Comparison of ENCODE assay signal across 9 mouse cellular contexts in genomic region chr7:144938661-144939343, GRCm38 (mm10). TPM values are rescaled to one million over a fixed set of nuclear protein-coding genes. Genes with fewer than 3 reads are reported as not detected.
A peak's percentile ranks its signal among the peaks of the same experiment; 100 is the strongest.
DNase-seq lines count a peak whose midpoint lies in the region; ATAC-seq and TF ChIP-seq lines count a peak whose summit lies in the region.
"Had no signal": no experiment of that assay in that cellular context is flagged by ENCODE, and none has a peak within 500 bp of the region (broad histone marks: within the 10 kb centered on the region; RNA-seq: fewer than 3 reads in every experiment).

No protein-coding gene starts in this region.

- H3K9me3 ChIP-seq in heart, embryonic 13.5 days: no peaks in the 10 kb centered on the region
- H3K9me3 ChIP-seq in limb, embryonic 10.5 days (replicated peaks): no peaks in the 10 kb centered on the region
- no peaks in the 10 kb centered on the region for H3K9me3 ChIP-seq in midbrain, postnatal 0 days (ENCODE audit: low read length)

- peak; percentile 41 to 48 for DNase-seq in cerebellum, postnatal 10 days
- no peak for DNase-seq in cerebellum, adult 8-10 months
- peak; percentile 66 for DNase-seq in NIH3T3 (ENCODE audit: low read depth)
- peak; percentile 64 for DNase-seq in limb, embryonic 10.5 days (ENCODE audit: low spot score)
- no peak for DNase-seq in midbrain, postnatal 0 days (ENCODE audit: low spot score)
- no peak for DNase-seq in left cerebral cortex, postnatal 36 days (ENCODE audit: low spot score in 2 of 2)

- H3K27me3 ChIP-seq in heart, embryonic 13.5 days (replicated peaks): 0 out of 2 replicates have a peak, but pooled peaks cover 3% of the 10 kb centered on the region
- H3K27me3 ChIP-seq in limb, embryonic 10.5 days (ENCODE audit: low read depth, poor library complexity, severe bottlenecking): no peaks in the 10 kb centered on the region
- H3K27me3 ChIP-seq in midbrain, postnatal 0 days (ENCODE audit: insufficient read depth, low read length): peaks cover 34% of the 10 kb centered on the region

- peak overlapping the region; percentile 85 for H3K4me3 ChIP-seq in heart, embryonic 13.5 days
- peak overlapping the region; percentile 89 for H3K4me3 ChIP-seq in limb, embryonic 10.5 days
- peak overlapping the region; percentile 42 for H3K4me3 ChIP-seq in midbrain, postnatal 0 days (ENCODE audit: low read depth, low read length)

- no peak for TF ChIP-seq CTCF in midbrain, postnatal 0 days (IDR thresholded peaks at IDR 0.05)

- H3K27ac ChIP-seq in heart, embryonic 13.5 days (replicated peaks): peak overlapping the region; percentile 97
- H3K27ac ChIP-seq in limb, embryonic 10.5 days: peak overlapping the region; percentile 96
- H3K27ac ChIP-seq in midbrain, postnatal 0 days (ENCODE audit: low read depth, low read length): no peak overlapping the region

- H3K4me2 ChIP-seq in heart, embryonic 13.5 days: peak overlapping the region; percentile 97
- H3K4me2 ChIP-seq in midbrain, postnatal 0 days (ENCODE audit: low read depth, low read length, poor library complexity, severe bottlenecking): peak overlapping the region; percentile 84

- H3K4me1 ChIP-seq in heart, embryonic 13.5 days: peaks cover 52% of the 10 kb centered on the region
- H3K4me1 ChIP-seq in limb, embryonic 10.5 days: peaks cover 68% of the 10 kb centered on the region
- peaks cover 13% of the 10 kb centered on the region for H3K4me1 ChIP-seq in midbrain, postnatal 0 days (ENCODE audit: insufficient read depth, low read length)

- intact Hi-C loops in left cerebral cortex, postnatal 36 days (cut with DNase I): loop anchor here (2.0 kb wide), 2 partner anchors 174 to 258 kb away; no protein-coding TSS in a partner anchor

- peak overlapping the region; percentile 89 for H3K9ac ChIP-seq in heart, embryonic 13.5 days
- H3K9ac ChIP-seq in midbrain, postnatal 0 days (replicated peaks; ENCODE audit: low read length, poor library complexity, severe bottlenecking): peak overlapping the region; percentile 54

- ATAC-seq in heart, embryonic 13.5 days (ENCODE audit: extremely low read depth, insufficient number of reproducible peaks, low FRiP score, low TSS enrichment): no peak
- no peak for ATAC-seq in midbrain, postnatal 0 days (ENCODE audit: low FRiP score)
- no peak for ATAC-seq in CD4-positive, CD25-positive, alpha-beta regulatory T cell, adult 4 months

- H3K36me3 ChIP-seq in heart, embryonic 13.5 days: peaks cover 35% of the 10 kb centered on the region
- H3K36me3 ChIP-seq in limb, embryonic 10.5 days: peaks cover 42% of the 10 kb centered on the region
- 0 out of 2 replicates have a peak, but pooled peaks cover 2% of the 10 kb centered on the region for H3K36me3 ChIP-seq in midbrain, postnatal 0 days (ENCODE audit: insufficient read depth, low read length)

- WGBS in heart, embryonic 13.5 days: under 1% methylated on average over 32 of the region's 32 CpGs
- under 1% methylated on average over 32 of the region's 32 CpGs for WGBS in limb, embryonic 10.5 days
- WGBS in midbrain, postnatal 0 days: under 1% methylated on average over 32 of the region's 32 CpGs

RNA-seq across cellular contexts. Expression of gene Ccnd1, which starts 0.9 kb away (rescaled TPM):
- polyA plus RNA-seq in heart, embryonic 13.5 days (2015; fragmentation: Nextera tagmentation; extraction: Ambion mirVana): 52.6 and 67.5 TPM in 2 replicates
- 152 and 160 TPM in 2 replicates for polyA plus RNA-seq in limb, embryonic 10.5 days (2016; fragmentation: Nextera tagmentation; extraction: Ambion mirVana)
- 26.3 and 32.8 TPM in 2 replicates for total RNA-seq in midbrain, postnatal 0 days (2014; rRNA removed)
- 17.9 and 18.5 TPM in 2 replicates for polyA plus RNA-seq in midbrain, postnatal 0 days (2015; fragmentation: Nextera tagmentation; extraction: Ambion mirVana)
- under 1 TPM; 0.83 to 0.87 TPM for polyA plus RNA-seq in CD4-positive, CD25-positive, alpha-beta regulatory T cell, adult 4 months (2017; shearing (Covaris generic))
- 10 to 100 TPM; 41.8 to 55.4 TPM for total RNA-seq in left cerebral cortex, postnatal 36 days (2021)

RNA-seq across cellular contexts. Expression of gene LTO1, which starts 23.9 kb away (rescaled TPM):
- 19.7 and 21.3 TPM in 2 replicates for polyA plus RNA-seq in heart, embryonic 13.5 days (2015; fragmentation: Nextera tagmentation; extraction: Ambion mirVana)
- 23.4 and 27.2 TPM in 2 replicates for polyA plus RNA-seq in limb, embryonic 10.5 days (2016; fragmentation: Nextera tagmentation; extraction: Ambion mirVana)
- 19.2 and 19.8 TPM in 2 replicates for total RNA-seq in midbrain, postnatal 0 days (2014; rRNA removed)
- polyA plus RNA-seq in midbrain, postnatal 0 days (2015; fragmentation: Nextera tagmentation; extraction: Ambion mirVana): 17.9 and 18.9 TPM in 2 replicates
- 10 to 100 TPM; 39.4 to 48.0 TPM for polyA plus RNA-seq in CD4-positive, CD25-positive, alpha-beta regulatory T cell, adult 4 months (2017; shearing (Covaris generic))
- 10 to 100 TPM; 23.7 to 32.4 TPM for total RNA-seq in left cerebral cortex, postnatal 36 days (2021)

RNA-seq across cellular contexts. Expression of gene Fgf15, which starts 42.5 kb away (rescaled TPM):
- 0.11 TPM in 1 of 2 replicates, not detected in the other for polyA plus RNA-seq in heart, embryonic 13.5 days (2015; fragmentation: Nextera tagmentation; extraction: Ambion mirVana)
- polyA plus RNA-seq in limb, embryonic 10.5 days (2016; fragmentation: Nextera tagmentation; extraction: Ambion mirVana): 0.35 and 0.70 TPM in 2 replicates
- 7.9 and 9.3 TPM in 2 replicates for total RNA-seq in midbrain, postnatal 0 days (2014; rRNA removed)
- polyA plus RNA-seq in midbrain, postnatal 0 days (2015; fragmentation: Nextera tagmentation; extraction: Ambion mirVana): 3.8 and 5.1 TPM in 2 replicates
- not detected for polyA plus RNA-seq in CD4-positive, CD25-positive, alpha-beta regulatory T cell, adult 4 months (2017; shearing (Covaris generic))
- not detected for total RNA-seq in left cerebral cortex, postnatal 36 days (2021)
- total RNA-seq: heart, postnatal 14 days had no signal

Comparison
In these comparisons a context has a peak if more than half of its experiments do, and no peak if none do; other contexts are left out.
1. DNase-seq: peak in cerebellum, postnatal 10 days (2 of 2), NIH3T3 (single experiment) and limb, embryonic 10.5 days (single experiment); none in cerebellum, adult 8-10 months (single experiment), midbrain, postnatal 0 days (single experiment) and left cerebral cortex, postnatal 36 days (0 of 2).
2. RNA of gene Ccnd1, which starts 0.9 kb away (polyA plus RNA-seq): 152 to 160 TPM in limb, embryonic 10.5 days, 52.6 to 67.5 TPM in heart, embryonic 13.5 days and 17.9 to 18.5 TPM in midbrain, postnatal 0 days; 0.83 to 0.87 TPM in CD4-positive, CD25-positive, alpha-beta regulatory T cell, adult 4 months; every median in the first group is over 10 times any median in the second.
3. Peak in every context shown above with its lines, with median percentiles within 50 percentile points of each other: H3K4me3 ChIP-seq.